Mouse (Mus musculus): ENCODE results near the gene Apbb1. TPM values are rescaled to one million over a fixed set of nuclear protein-coding genes. Genes with fewer than 3 reads are reported as not detected.

Apbb1 gene
- polyA plus RNA-seq, 1 experiment = 16.8 TPM

DNA sequence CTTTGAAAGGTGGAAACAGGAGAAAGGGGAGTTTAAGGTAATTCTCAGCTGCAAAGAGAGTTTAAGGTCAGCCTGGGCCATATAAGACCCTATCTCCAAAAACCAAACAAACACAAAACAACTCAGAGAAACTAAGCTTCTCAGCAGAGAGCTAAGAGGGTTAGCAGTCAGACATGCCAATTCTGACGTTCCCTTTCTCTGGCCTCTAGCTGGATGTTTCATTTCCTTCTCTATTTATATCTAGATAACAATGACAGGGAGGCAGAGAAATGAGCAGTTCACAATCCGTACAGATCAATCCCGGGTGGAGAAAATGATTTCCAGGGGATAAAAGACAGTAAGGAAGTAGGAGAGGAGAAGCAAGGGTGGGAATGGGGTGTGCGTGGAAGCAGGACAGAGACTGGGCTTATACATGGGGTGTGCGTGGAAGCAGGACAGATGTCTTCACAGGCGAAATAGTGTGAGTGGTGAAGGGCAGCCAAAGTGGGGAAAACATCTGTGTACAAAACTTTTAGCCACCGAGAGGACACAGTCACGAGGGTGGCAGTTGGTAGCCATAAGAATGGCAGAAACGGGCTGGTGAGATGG, 7.0 kb upstream of the Apbb1 start:
- TF ChIP-seq POLR2A (IDR thresholded peaks at IDR 0.05; ENCODE audit: low read depth, low read length) = no peak
- no peaks in the 10 kb centered on the region for H3K36me3 ChIP-seq (ENCODE audit: control insufficient read depth, insufficient read depth, low read length)
- no peaks in the 10 kb centered on the region; the same call in 1 of the 2 replicates for H3K27me3 ChIP-seq (ENCODE audit: control insufficient read depth, insufficient read depth, low read length)
- WGBS = 42% methylated on average over 9 of the region's 9 CpGs
- H3K4me3 ChIP-seq (ENCODE audit: low read depth, low read length) = no peak overlapping the region
- H3K4me1 ChIP-seq (ENCODE audit: control insufficient read depth, insufficient read depth, insufficient read length, low read length) = no peaks in the 10 kb centered on the region; the same call in 1 of the 2 replicates
- no peak overlapping the region for H3K27ac ChIP-seq (ENCODE audit: insufficient read depth, low read depth, low read length)

DNA sequence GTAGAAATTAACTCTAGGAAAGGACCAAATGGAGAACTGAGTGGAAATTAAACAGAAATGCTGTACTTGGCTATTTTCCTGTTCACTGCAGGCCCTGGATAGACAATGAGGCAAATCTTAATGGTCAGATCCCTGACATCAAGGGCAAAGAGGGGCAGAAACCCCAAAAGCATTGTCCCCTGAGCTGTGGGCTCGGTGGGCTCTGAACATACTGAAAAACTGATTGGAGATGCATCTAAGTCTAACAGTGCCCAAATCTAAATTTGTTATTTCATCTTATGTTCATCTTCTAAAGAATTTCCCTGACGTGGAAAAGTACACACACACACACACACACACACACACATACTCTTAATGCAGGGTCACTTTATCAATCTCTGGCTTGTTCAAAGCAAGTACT, 506 bp upstream of the Apbb1 start:
- Histone ChIP-seq H3K27me3 (ENCODE audit: control insufficient read depth, insufficient read depth, low read length) (peaks cover 5% of the 10 kb centered on the region; the same call in 1 of the 2 replicates), H3K36me3 (ENCODE audit: control insufficient read depth, insufficient read depth, low read length) (no peaks in the 10 kb centered on the region), H3K27ac (ENCODE audit: insufficient read depth, low read depth, low read length) (no peak overlapping the region), H3K4me3 (ENCODE audit: low read depth, low read length) (no peak overlapping the region), H3K4me1 (ENCODE audit: control insufficient read depth, insufficient read depth, insufficient read length, low read length) (peaks cover 3% of the 10 kb centered on the region; the same call in 1 of the 2 replicates)
- TF ChIP-seq CTCF (IDR thresholded peaks at IDR 0.05; ENCODE audit: extremely low read depth, insufficient read length, insufficient replicate concordance, low read depth, low read length) (no peak), POLR2A (IDR thresholded peaks at IDR 0.05; ENCODE audit: low read depth, low read length) (no peak)
- WGBS = 71% methylated on average over 2 of the region's 2 CpGs

DNA sequence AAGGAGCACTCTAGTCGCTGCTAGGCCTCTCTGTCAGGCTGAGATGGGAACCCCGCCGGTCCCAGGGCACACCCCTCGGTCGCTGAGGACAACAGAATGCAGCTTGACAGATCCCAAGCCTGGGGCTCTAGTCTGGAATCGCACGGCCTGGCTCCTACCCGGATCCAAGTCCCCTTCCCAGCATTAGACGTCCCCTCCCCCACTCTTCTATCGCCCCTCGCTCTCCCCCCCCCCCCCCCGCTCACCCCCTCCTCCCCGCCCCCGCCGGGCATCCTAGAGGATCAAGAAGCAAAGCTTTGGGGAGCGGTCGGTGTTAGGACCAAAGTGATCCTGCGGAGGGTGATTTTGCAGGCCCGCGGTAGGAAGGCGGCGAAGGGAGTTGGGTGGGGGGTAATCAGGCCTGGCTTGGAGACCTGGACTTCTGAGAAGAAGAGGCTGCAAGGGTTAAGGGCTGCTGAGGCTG, 795 bp downstream of the Apbb1 start:
- H3K36me3 ChIP-seq (ENCODE audit: control insufficient read depth, insufficient read depth, low read length) = no peaks in the 10 kb centered on the region
- H3K4me3 ChIP-seq (ENCODE audit: low read depth, low read length) = peak overlapping the region; percentile 97
- H3K27ac ChIP-seq (ENCODE audit: insufficient read depth, low read depth, low read length) = no peak overlapping the region; the same call in 1 of the 2 replicates
- H3K4me1 ChIP-seq (ENCODE audit: control insufficient read depth, insufficient read depth, insufficient read length, low read length) = peaks cover 3% of the 10 kb centered on the region; the same call in 1 of the 2 replicates
- TF ChIP-seq POLR2A (IDR thresholded peaks at IDR 0.05; ENCODE audit: low read depth, low read length) (no peak), CTCF (IDR thresholded peaks at IDR 0.05; ENCODE audit: extremely low read depth, insufficient read length, insufficient replicate concordance, low read depth, low read length) (no peak)
- H3K27me3 ChIP-seq (ENCODE audit: control insufficient read depth, insufficient read depth, low read length) = peaks cover 5% of the 10 kb centered on the region; the same call in 1 of the 2 replicates
- WGBS = 2% methylated on average over 20 of the region's 22 CpGs

DNA sequence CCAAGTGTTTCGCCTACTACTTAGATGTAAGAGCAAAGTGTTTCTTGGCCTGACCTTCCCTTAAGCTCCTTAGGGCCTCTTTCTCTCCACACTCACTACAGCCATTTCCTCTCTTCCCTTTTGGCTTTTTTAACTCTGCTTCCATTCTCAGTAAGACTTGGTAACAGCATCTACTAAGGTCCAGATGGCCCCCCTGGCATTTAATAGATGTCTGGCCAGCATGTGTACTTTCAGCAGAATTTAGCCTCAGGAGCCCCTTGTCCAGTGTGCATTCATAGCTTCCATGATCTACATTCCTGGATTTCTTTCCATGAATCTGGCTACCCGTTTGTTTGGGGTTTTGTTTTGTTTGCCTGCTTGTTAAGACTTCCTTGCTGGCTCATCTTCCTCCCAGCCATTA, 3.0 kb downstream of the Apbb1 start:
- Histone ChIP-seq H3K27me3 (ENCODE audit: control insufficient read depth, insufficient read depth, low read length) (peaks cover 5% of the 10 kb centered on the region; the same call in 1 of the 2 replicates), H3K27ac (ENCODE audit: insufficient read depth, low read depth, low read length) (no peak overlapping the region), H3K36me3 (ENCODE audit: control insufficient read depth, insufficient read depth, low read length) (no peaks in the 10 kb centered on the region; the same call in 1 of the 2 replicates), H3K4me1 (ENCODE audit: control insufficient read depth, insufficient read depth, insufficient read length, low read length) (peaks cover 3% of the 10 kb centered on the region; the same call in 1 of the 2 replicates), H3K4me3 (ENCODE audit: low read depth, low read length) (no peak overlapping the region)
- 71% methylated on average over 2 of the region's 2 CpGs for WGBS
- no peak for TF ChIP-seq POLR2A (IDR thresholded peaks at IDR 0.05; ENCODE audit: low read depth, low read length)
- TF ChIP-seq CTCF (IDR thresholded peaks at IDR 0.05; ENCODE audit: extremely low read depth, insufficient read length, insufficient replicate concordance, low read depth, low read length) = no peak

DNA sequence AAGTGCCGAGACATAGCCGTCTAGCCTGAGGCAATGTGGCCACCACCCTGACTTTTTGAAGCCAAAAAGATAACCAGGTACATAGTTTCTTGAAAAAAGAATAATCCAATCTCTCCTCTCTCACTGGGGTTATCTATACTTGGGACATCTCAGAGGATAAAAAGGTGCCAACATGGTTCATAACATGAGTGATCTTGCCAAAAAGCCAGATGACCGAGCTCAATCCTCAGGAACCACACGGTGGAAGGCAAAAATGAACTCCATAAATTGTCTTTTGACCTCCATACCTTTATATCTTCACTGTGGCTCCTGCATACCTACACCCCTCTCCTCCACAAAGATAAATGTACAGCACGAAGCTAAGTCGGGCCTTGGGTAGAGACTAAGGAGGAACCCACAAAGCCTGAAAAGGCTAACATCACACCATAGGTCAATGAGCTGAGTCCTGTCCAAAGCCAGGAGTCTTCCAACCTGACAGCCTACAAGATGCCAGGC, 4.0 kb downstream of the Apbb1 start:
- H3K4me1 ChIP-seq (ENCODE audit: control insufficient read depth, insufficient read depth, insufficient read length, low read length) = peaks cover 3% of the 10 kb centered on the region; the same call in 1 of the 2 replicates
- no peak overlapping the region for H3K4me3 ChIP-seq (ENCODE audit: low read depth, low read length)
- peaks cover 5% of the 10 kb centered on the region; the same call in 1 of the 2 replicates for H3K27me3 ChIP-seq (ENCODE audit: control insufficient read depth, insufficient read depth, low read length)
- no peaks in the 10 kb centered on the region; the same call in 1 of the 2 replicates for H3K36me3 ChIP-seq (ENCODE audit: control insufficient read depth, insufficient read depth, low read length)
- H3K27ac ChIP-seq (ENCODE audit: insufficient read depth, low read depth, low read length) = no peak overlapping the region
- TF ChIP-seq CTCF (IDR thresholded peaks at IDR 0.05; ENCODE audit: extremely low read depth, insufficient read length, insufficient replicate concordance, low read depth, low read length) (no peak), POLR2A (IDR thresholded peaks at IDR 0.05; ENCODE audit: low read depth, low read length) (no peak)
- 88% methylated on average over 6 of the region's 6 CpGs for WGBS

DNA sequence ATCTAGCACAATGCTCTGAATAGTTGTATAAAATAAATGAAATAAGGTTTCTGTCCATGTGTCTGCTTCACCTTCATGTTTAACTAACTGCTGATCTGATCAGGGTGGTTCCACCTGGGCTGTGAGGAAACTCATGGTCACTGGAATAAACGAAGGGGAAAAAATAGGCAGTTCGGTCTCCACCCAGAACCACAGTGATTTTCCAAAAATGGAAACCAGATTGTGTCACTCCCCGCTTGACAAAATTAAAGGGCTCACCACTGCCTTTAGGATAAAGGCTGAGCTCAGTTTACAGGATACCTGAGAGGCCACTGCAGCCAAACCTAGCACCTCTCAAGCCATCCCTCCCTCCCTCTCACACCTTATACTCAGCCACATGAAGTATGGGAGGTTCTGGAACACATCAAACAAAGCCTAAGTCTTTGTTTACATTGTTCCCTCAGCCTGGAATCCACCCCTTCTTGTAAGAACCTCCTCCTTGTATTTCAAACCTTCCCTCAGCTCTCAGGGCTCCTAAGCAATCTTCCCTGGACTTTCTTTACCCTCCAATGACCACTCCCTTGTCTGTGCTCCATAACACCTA, 5.2 kb downstream of the Apbb1 start:
- Histone ChIP-seq H3K4me1 (ENCODE audit: control insufficient read depth, insufficient read depth, insufficient read length, low read length) (peaks cover 3% of the 10 kb centered on the region; the same call in 1 of the 2 replicates), H3K36me3 (ENCODE audit: control insufficient read depth, insufficient read depth, low read length) (no peaks in the 10 kb centered on the region; the same call in 1 of the 2 replicates), H3K4me3 (ENCODE audit: low read depth, low read length) (no peak overlapping the region), H3K27me3 (ENCODE audit: control insufficient read depth, insufficient read depth, low read length) (peaks cover 5% of the 10 kb centered on the region; the same call in 1 of the 2 replicates), H3K27ac (ENCODE audit: insufficient read depth, low read depth, low read length) (no peak overlapping the region)
- WGBS = 60% methylated on average over 3 of the region's 3 CpGs
- no peak for TF ChIP-seq POLR2A (IDR thresholded peaks at IDR 0.05; ENCODE audit: low read depth, low read length)
- no peak for TF ChIP-seq CTCF (IDR thresholded peaks at IDR 0.05; ENCODE audit: extremely low read depth, insufficient read length, insufficient replicate concordance, low read depth, low read length)

DNA sequence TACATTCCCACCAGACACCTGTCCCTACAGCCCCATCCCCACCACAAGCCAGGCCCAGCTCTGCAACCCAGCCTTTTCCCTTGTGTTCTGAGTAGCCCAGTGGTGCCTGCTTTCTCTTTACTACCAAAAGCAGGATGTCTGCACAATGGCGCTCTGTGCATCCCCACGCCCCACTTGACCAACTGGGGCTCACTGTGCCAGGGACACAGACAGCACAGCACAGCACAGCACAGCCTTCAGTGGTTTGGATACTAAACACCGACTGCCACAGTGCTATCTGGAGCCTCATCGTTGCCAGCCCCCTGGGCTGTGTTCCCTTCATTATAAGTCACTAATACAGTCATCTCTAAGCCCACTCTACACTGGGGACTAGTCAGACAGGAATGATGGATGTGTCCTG, 6.9 kb downstream of the Apbb1 start:
- no peak overlapping the region for H3K27ac ChIP-seq (ENCODE audit: insufficient read depth, low read depth, low read length)
- 82% methylated on average over 4 of the region's 4 CpGs for WGBS
- no peak for TF ChIP-seq CTCF (IDR thresholded peaks at IDR 0.05; ENCODE audit: extremely low read depth, insufficient read length, insufficient replicate concordance, low read depth, low read length)
- no peak for TF ChIP-seq POLR2A (IDR thresholded peaks at IDR 0.05; ENCODE audit: low read depth, low read length)
- H3K36me3 ChIP-seq (ENCODE audit: control insufficient read depth, insufficient read depth, low read length) = no peaks in the 10 kb centered on the region; the same call in 1 of the 2 replicates
- no peaks in the 10 kb centered on the region for H3K4me1 ChIP-seq (ENCODE audit: control insufficient read depth, insufficient read depth, insufficient read length, low read length)
- no peaks in the 10 kb centered on the region for H3K27me3 ChIP-seq (ENCODE audit: control insufficient read depth, insufficient read depth, low read length)
- H3K4me3 ChIP-seq (ENCODE audit: low read depth, low read length) = no peak overlapping the region

Data from small intestine, adult 2 months (tissue).